Mouse (Mus musculus): ENCODE measurements around the gene Olfr435. TPM values are rescaled to one million over a fixed set of nuclear protein-coding genes. Genes with fewer than 3 reads are reported as not detected.
A peak's percentile ranks its signal among the peaks of the same experiment; 100 is the strongest.
"Not testable (repeated sequence)": the region's sequence is repeated elsewhere in the genome, so short reads cannot be mapped to it uniquely, and the experiment has no call there.

Gene Olfr435
- polyA plus RNA-seq, 1 experiment from 2014 or later = not detected

GRCm38 (mm10) chr6:43202786-43203185 is 5.8 kb downstream of the Olfr435 start:
- H3K9me3 ChIP-seq (ENCODE audit: control insufficient read depth, low read length) = no peaks in the 10 kb centered on the region
- no peaks in the 10 kb centered on the region for H3K36me3 ChIP-seq (ENCODE audit: control insufficient read depth, insufficient read depth, low read length)
- no peak overlapping the region for H3K4me2 ChIP-seq (ENCODE audit: low read depth)
- H3K27me3 ChIP-seq (ENCODE audit: control insufficient read depth, insufficient read depth, low read length) = no peaks in the 10 kb centered on the region
- no peak for DNase-seq (ENCODE audit: low spot score)
- no peaks in the 10 kb centered on the region for H3K4me1 ChIP-seq (ENCODE audit: control insufficient read depth, insufficient read depth, low read length)
- H3K27ac ChIP-seq (ENCODE audit: low read depth, low read length) = no peak overlapping the region
- H3K9ac ChIP-seq (ENCODE audit: low read length) = no peak overlapping the region
- ATAC-seq (ENCODE audit: insufficient read depth, low FRiP score, low TSS enrichment) = no peak
- H3K4me3 ChIP-seq (ENCODE audit: low read depth, low read length) = no peak overlapping the region

- no peaks in the 10 kb centered on the region for H3K36me3 ChIP-seq (ENCODE audit: control insufficient read depth, insufficient read depth, low read length)
- DNase-seq (ENCODE audit: low spot score) (no peak), ATAC-seq (ENCODE audit: insufficient read depth, low FRiP score, low TSS enrichment) (no peak)
- no peaks in the 10 kb centered on the region for H3K9me3 ChIP-seq (ENCODE audit: control insufficient read depth, low read length)
- no peak overlapping the region for H3K4me2 ChIP-seq (ENCODE audit: low read depth)
- H3K27me3 ChIP-seq (ENCODE audit: control insufficient read depth, insufficient read depth, low read length) = no peaks in the 10 kb centered on the region
- no peak overlapping the region for H3K4me3 ChIP-seq (ENCODE audit: low read depth, low read length)
- no peaks in the 10 kb centered on the region for H3K4me1 ChIP-seq (ENCODE audit: control insufficient read depth, insufficient read depth, low read length)
- no peak overlapping the region for H3K9ac ChIP-seq (ENCODE audit: low read length)
- WGBS = 31% methylated on average over 2 of the region's 2 CpGs
- H3K27ac ChIP-seq (ENCODE audit: low read depth, low read length) = no peak overlapping the region
Measured at GRCm38 (mm10) chr6:43205355-43205754, 8.4 kb downstream of the Olfr435 start.

- not testable (repeated sequence) for H3K36me3 ChIP-seq (ENCODE audit: control insufficient read depth, insufficient read depth, low read length); H3K27me3 ChIP-seq (ENCODE audit: control insufficient read depth, insufficient read depth, low read length); H3K27ac ChIP-seq (ENCODE audit: low read depth, low read length); H3K4me1 ChIP-seq (ENCODE audit: control insufficient read depth, insufficient read depth, low read length); H3K9ac ChIP-seq (ENCODE audit: low read length); H3K4me3 ChIP-seq (ENCODE audit: low read depth, low read length); DNase-seq (ENCODE audit: low spot score); H3K4me2 ChIP-seq (ENCODE audit: low read depth); ATAC-seq (ENCODE audit: insufficient read depth, low FRiP score, low TSS enrichment); H3K9me3 ChIP-seq (ENCODE audit: control insufficient read depth, low read length)
Measured at GRCm38 (mm10) chr6:43212873-43213272, 15.9 kb downstream of the Olfr435 start, which contains the start of gene Olfr434. TSS of gene Olfr434 (plus strand) at chr6:43213021.

GRCm38 (mm10) chr6:43231255-43231654 is 34.3 kb downstream of the Olfr435 start, which contains the start of gene Olfr47:
TSS of gene Olfr47 (plus strand) at chr6:43231529.
- not testable (repeated sequence) for H3K4me3 ChIP-seq (ENCODE audit: low read depth, low read length); H3K36me3 ChIP-seq (ENCODE audit: control insufficient read depth, insufficient read depth, low read length); H3K27me3 ChIP-seq (ENCODE audit: control insufficient read depth, insufficient read depth, low read length); H3K9me3 ChIP-seq (ENCODE audit: control insufficient read depth, low read length); DNase-seq (ENCODE audit: low spot score); H3K4me2 ChIP-seq (ENCODE audit: low read depth); H3K4me1 ChIP-seq (ENCODE audit: control insufficient read depth, insufficient read depth, low read length); H3K27ac ChIP-seq (ENCODE audit: low read depth, low read length); H3K9ac ChIP-seq (ENCODE audit: low read length); ATAC-seq (ENCODE audit: insufficient read depth, low FRiP score, low TSS enrichment)
- WGBS = 87% methylated on average over 1 of the region's 1 CpGs

GRCm38 (mm10) chr6:43242061-43242460 is 45.1 kb downstream of the Olfr435 start:
- 17% methylated on average over 4 of the region's 4 CpGs for WGBS
- ATAC-seq (ENCODE audit: insufficient read depth, low FRiP score, low TSS enrichment) (peak; percentile 71; the same call in 1 of the 2 replicates), DNase-seq (ENCODE audit: low spot score) (no peak)

GRCm38 (mm10) chr6:43247396-43247795 is 50.5 kb downstream of the Olfr435 start:
- no peaks in the 10 kb centered on the region for H3K9me3 ChIP-seq (ENCODE audit: control insufficient read depth, low read length)
- H3K4me3 ChIP-seq (ENCODE audit: low read depth, low read length) = no peak overlapping the region
- no peaks in the 10 kb centered on the region for H3K27me3 ChIP-seq (ENCODE audit: control insufficient read depth, insufficient read depth, low read length)
- no peaks in the 10 kb centered on the region for H3K36me3 ChIP-seq (ENCODE audit: control insufficient read depth, insufficient read depth, low read length)
- H3K27ac ChIP-seq (ENCODE audit: low read depth, low read length) = no peak overlapping the region
- DNase-seq (ENCODE audit: low spot score) (no peak), ATAC-seq (ENCODE audit: insufficient read depth, low FRiP score, low TSS enrichment) (no peak)
- no peak overlapping the region for H3K4me2 ChIP-seq (ENCODE audit: low read depth)
- no peaks in the 10 kb centered on the region for H3K4me1 ChIP-seq (ENCODE audit: control insufficient read depth, insufficient read depth, low read length)
- WGBS = 72% methylated on average over 3 of the region's 3 CpGs
- H3K9ac ChIP-seq (ENCODE audit: low read length) = no peak overlapping the region

More at GRCm38 (mm10) chr6:43242061-43242460, 45.1 kb downstream of the Olfr435 start:
- H3K9me3 ChIP-seq (ENCODE audit: control insufficient read depth, low read length) = no peaks in the 10 kb centered on the region
- H3K27me3 ChIP-seq (ENCODE audit: control insufficient read depth, insufficient read depth, low read length) = no peaks in the 10 kb centered on the region
- no peak overlapping the region for H3K4me3 ChIP-seq (ENCODE audit: low read depth, low read length)
- no peaks in the 10 kb centered on the region for H3K4me1 ChIP-seq (ENCODE audit: control insufficient read depth, insufficient read depth, low read length)
- no peaks in the 10 kb centered on the region for H3K36me3 ChIP-seq (ENCODE audit: control insufficient read depth, insufficient read depth, low read length)
- no peak overlapping the region for H3K9ac ChIP-seq (ENCODE audit: low read length)
- H3K27ac ChIP-seq (ENCODE audit: low read depth, low read length) = no peak overlapping the region
- H3K4me2 ChIP-seq (ENCODE audit: low read depth) = no peak overlapping the region

- no peak overlapping the region for H3K4me3 ChIP-seq (ENCODE audit: low read depth, low read length)
- H3K36me3 ChIP-seq (ENCODE audit: control insufficient read depth, insufficient read depth, low read length) = no peaks in the 10 kb centered on the region
- no peak overlapping the region for H3K4me2 ChIP-seq (ENCODE audit: low read depth)
- no peaks in the 10 kb centered on the region for H3K4me1 ChIP-seq (ENCODE audit: control insufficient read depth, insufficient read depth, low read length)
- WGBS = 93% methylated on average over 1 of the region's 1 CpGs
- no peak overlapping the region for H3K9ac ChIP-seq (ENCODE audit: low read length)
- H3K27ac ChIP-seq (ENCODE audit: low read depth, low read length) = no peak overlapping the region
- H3K9me3 ChIP-seq (ENCODE audit: control insufficient read depth, low read length) = no peaks in the 10 kb centered on the region
- ATAC-seq (ENCODE audit: insufficient read depth, low FRiP score, low TSS enrichment) = no peak
- H3K27me3 ChIP-seq (ENCODE audit: control insufficient read depth, insufficient read depth, low read length) = no peaks in the 10 kb centered on the region
- DNase-seq (ENCODE audit: low spot score) = no peak
Measured at GRCm38 (mm10) chr6:43252994-43253393, 56.0 kb downstream of the Olfr435 start.

Other genes starting within 250 kb of the Olfr435 start
- gene Olfr444, start 248.1 kb upstream of the Olfr435 start, polyA plus RNA-seq (2014; fragmentation: Nextera tagmentation; extraction: Ambion mirVana) = not detected in 2 replicates
- gene Olfr441, start 90.8 kb upstream of the Olfr435 start, polyA plus RNA-seq (2014; fragmentation: Nextera tagmentation; extraction: Ambion mirVana) = not detected in 2 replicates
- not detected in 2 replicates for gene Olfr237-ps1, start 50.6 kb upstream of the Olfr435 start, polyA plus RNA-seq (2014; fragmentation: Nextera tagmentation; extraction: Ambion mirVana)
- not detected in 2 replicates for gene Olfr437, start 33.9 kb upstream of the Olfr435 start, polyA plus RNA-seq (2014; fragmentation: Nextera tagmentation; extraction: Ambion mirVana)
- gene Olfr13, start 25.0 kb upstream of the Olfr435 start, polyA plus RNA-seq (2014; fragmentation: Nextera tagmentation; extraction: Ambion mirVana) = not detected in 2 replicates
- gene Olfr434, start 15.9 kb downstream of the Olfr435 start, polyA plus RNA-seq (2014; fragmentation: Nextera tagmentation; extraction: Ambion mirVana) = not detected in 2 replicates
- gene Olfr47, start 34.4 kb downstream of the Olfr435 start, polyA plus RNA-seq (2014; fragmentation: Nextera tagmentation; extraction: Ambion mirVana) = not detected in 2 replicates
- 2.6 and 3.0 TPM in 2 replicates for gene Arhgef5, start 68.4 kb downstream of the Olfr435 start, polyA plus RNA-seq (2014; fragmentation: Nextera tagmentation; extraction: Ambion mirVana)
- not detected in 2 replicates for gene Nobox, start 112.4 kb downstream of the Olfr435 start, polyA plus RNA-seq (2014; fragmentation: Nextera tagmentation; extraction: Ambion mirVana)

Measured in neural tube, embryonic 11.5 days (tissue).